Mouse (Mus musculus): ENCODE measurements around the gene Slc16a6. TPM values are rescaled to one million over a fixed set of nuclear protein-coding genes. Genes with fewer than 3 reads are reported as not detected.

The Slc16a6 gene
- total and polyA plus RNA-seq, 2 experiments from 2014 or later = 8.7 to 11.2 TPM

DNA sequence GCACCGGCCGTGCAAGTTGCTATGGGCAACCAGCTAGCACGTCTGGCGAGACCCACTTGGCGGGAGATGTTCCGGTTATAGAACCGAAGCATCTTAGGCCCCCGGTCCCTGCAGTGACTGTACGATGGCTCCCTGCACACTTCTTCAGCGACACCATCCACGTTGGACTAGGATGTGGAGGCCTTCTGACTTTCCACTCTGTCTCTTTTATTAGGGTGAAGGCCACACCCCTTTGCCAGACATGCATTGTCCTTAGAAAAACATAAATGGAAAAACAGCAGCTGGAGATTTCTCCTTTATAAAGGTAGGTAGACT, 47.2 kb downstream of the Slc16a6 start:
- no peaks in the 10 kb centered on the region for H3K9me3 ChIP-seq (ENCODE audit: low read length)
- TF ChIP-seq CTCF (IDR thresholded peaks at IDR 0.05; ENCODE audit: low read depth) = no peak
- peak overlapping the region; percentile 86 for H3K27ac ChIP-seq
- H3K4me2 ChIP-seq (ENCODE audit: low read depth, low read length) = peak overlapping the region; percentile 75
- peak overlapping the region; percentile 74 for H3K9ac ChIP-seq (replicated peaks; ENCODE audit: low read length)
- peaks cover 9% of the 10 kb centered on the region; the same call in 1 of the 2 replicates for H3K36me3 ChIP-seq (ENCODE audit: insufficient read depth, low read length)
- H3K4me1 ChIP-seq (ENCODE audit: insufficient read depth, low read length) = peaks cover 4% of the 10 kb centered on the region; the same call in 1 of the 2 replicates
- no peak for DNase-seq (ENCODE audit: low spot score)
- WGBS = 0% methylated on average over 11 of the region's 11 CpGs
- no peaks in the 10 kb centered on the region for H3K27me3 ChIP-seq (ENCODE audit: insufficient read depth, low read length)
- peak overlapping the region; percentile 65 for H3K4me3 ChIP-seq (ENCODE audit: low read length)
- no peak for ATAC-seq

- H3K9ac ChIP-seq (replicated peaks; ENCODE audit: low read length) = peak within 1 kb of the TSS; percentile 74
- under 1% methylated on average over 64 of the region's 65 CpGs for WGBS
- peak; percentile 96 for ATAC-seq
- H3K36me3 ChIP-seq (ENCODE audit: insufficient read depth, low read length) = peaks cover 9% of the 10 kb centered on the region; the same call in 1 of the 2 replicates
- peaks cover 4% of the 10 kb centered on the region; the same call in 1 of the 2 replicates for H3K4me1 ChIP-seq (ENCODE audit: insufficient read depth, low read length)
- H3K27me3 ChIP-seq (ENCODE audit: insufficient read depth, low read length) = no peaks in the 10 kb centered on the region
- H3K27ac ChIP-seq = peak within 1 kb of the TSS; percentile 86
- no peaks in the 10 kb centered on the region for H3K9me3 ChIP-seq (ENCODE audit: low read length)
- peak within 1 kb of the TSS; percentile 75 for H3K4me2 ChIP-seq (ENCODE audit: low read depth, low read length)
- peak; percentile 81 for TF ChIP-seq CTCF (IDR thresholded peaks at IDR 0.05; ENCODE audit: low read depth)
- DNase-seq (ENCODE audit: low spot score) = peak; percentile 99
- H3K4me3 ChIP-seq (ENCODE audit: low read length) = peak within 1 kb of the TSS; percentile 65
These were observed 47.8 kb downstream of the Slc16a6 start, which contains the start of gene Amz2 for GRCm38 (mm10) chr11:109425392-109426271. Gene Amz2, plus strand, starts transcription at chr11:109425946.

- WGBS = 69% methylated on average over 1 of the region's 1 CpGs
- DNase-seq (ENCODE audit: low spot score) = no peak
- Histone ChIP-seq H3K9me3 (ENCODE audit: low read length) (no peaks in the 10 kb centered on the region), H3K4me2 (ENCODE audit: low read depth, low read length) (no peak overlapping the region), H3K4me3 (ENCODE audit: low read length) (no peak overlapping the region), H3K4me1 (ENCODE audit: insufficient read depth, low read length) (peaks cover 4% of the 10 kb centered on the region; the same call in 1 of the 2 replicates), H3K27ac (no peak overlapping the region), H3K9ac (replicated peaks; ENCODE audit: low read length) (no peak overlapping the region), H3K27me3 (ENCODE audit: insufficient read depth, low read length) (no peaks in the 10 kb centered on the region), H3K36me3 (ENCODE audit: insufficient read depth, low read length) (no peaks in the 10 kb centered on the region)
- TF ChIP-seq CTCF (IDR thresholded peaks at IDR 0.05; ENCODE audit: low read depth) = no peak
- no peak for ATAC-seq
These were observed 50.1 kb downstream of the Slc16a6 start for GRCm38 (mm10) chr11:109423294-109423693.

DNA sequence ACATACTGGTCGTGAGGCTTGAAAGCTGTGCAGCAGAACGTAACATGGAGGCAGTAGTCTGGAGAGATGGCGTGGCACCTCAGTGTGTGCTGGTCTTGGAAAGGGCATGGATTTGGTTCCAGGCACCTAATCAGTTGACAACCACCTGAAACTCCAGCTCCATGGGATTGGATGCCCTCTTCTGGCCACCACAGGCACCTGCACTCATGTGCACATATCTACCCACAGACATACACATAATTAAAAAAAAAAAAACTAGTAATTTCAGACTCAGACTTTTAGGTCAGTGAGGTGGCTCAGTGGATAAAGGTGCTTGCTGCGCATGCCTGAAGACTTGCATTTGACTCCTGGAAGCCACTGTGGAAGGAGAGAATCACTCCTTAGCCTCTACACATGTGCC, 51.1 kb downstream of the Slc16a6 start:
- no peaks in the 10 kb centered on the region for H3K27me3 ChIP-seq (ENCODE audit: insufficient read depth, low read length)
- H3K9ac ChIP-seq (replicated peaks; ENCODE audit: low read length) = no peak overlapping the region
- no peak for TF ChIP-seq CTCF (IDR thresholded peaks at IDR 0.05; ENCODE audit: low read depth)
- no peak for ATAC-seq
- no peaks in the 10 kb centered on the region for H3K9me3 ChIP-seq (ENCODE audit: low read length)
- no peaks in the 10 kb centered on the region for H3K36me3 ChIP-seq (ENCODE audit: insufficient read depth, low read length)
- no peak overlapping the region for H3K4me3 ChIP-seq (ENCODE audit: low read length)
- no peak overlapping the region for H3K27ac ChIP-seq
- peaks cover 4% of the 10 kb centered on the region; the same call in 1 of the 2 replicates for H3K4me1 ChIP-seq (ENCODE audit: insufficient read depth, low read length)
- no peak overlapping the region for H3K4me2 ChIP-seq (ENCODE audit: low read depth, low read length)
- 96% methylated on average over 4 of the region's 4 CpGs for WGBS
- no peak for DNase-seq (ENCODE audit: low spot score)

DNA sequence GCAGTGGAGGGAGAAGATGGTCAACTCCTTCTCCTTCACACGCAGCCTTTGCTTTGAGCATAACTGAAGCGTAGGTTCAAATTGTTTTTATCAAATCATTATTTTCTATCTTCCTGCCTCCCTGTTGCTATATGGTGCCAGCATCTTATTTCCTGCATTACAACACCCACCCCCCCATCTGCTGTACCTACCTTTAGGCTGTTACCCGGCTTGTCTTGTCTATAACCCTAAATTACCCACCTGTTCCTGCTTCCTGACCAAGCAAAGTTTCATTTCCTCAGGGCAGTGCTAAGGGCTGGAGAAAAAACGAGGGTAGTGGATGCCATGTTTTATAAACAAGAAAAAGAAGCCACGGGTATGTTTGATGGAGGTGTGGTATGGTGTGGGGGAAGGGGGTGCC, 52.2 kb downstream of the Slc16a6 start:
- H3K4me1 ChIP-seq (ENCODE audit: insufficient read depth, low read length) = no peaks in the 10 kb centered on the region
- no peak for ATAC-seq
- no peaks in the 10 kb centered on the region for H3K27me3 ChIP-seq (ENCODE audit: insufficient read depth, low read length)
- no peak overlapping the region for H3K4me2 ChIP-seq (ENCODE audit: low read depth, low read length)
- H3K9me3 ChIP-seq (ENCODE audit: low read length) = no peaks in the 10 kb centered on the region
- no peaks in the 10 kb centered on the region for H3K36me3 ChIP-seq (ENCODE audit: insufficient read depth, low read length)
- no peak for TF ChIP-seq CTCF (IDR thresholded peaks at IDR 0.05; ENCODE audit: low read depth)
- 81% methylated on average over 5 of the region's 5 CpGs for WGBS
- H3K9ac ChIP-seq (replicated peaks; ENCODE audit: low read length) = no peak overlapping the region
- no peak overlapping the region for H3K27ac ChIP-seq
- no peak overlapping the region for H3K4me3 ChIP-seq (ENCODE audit: low read length)
- no peak for DNase-seq (ENCODE audit: low spot score)

DNA sequence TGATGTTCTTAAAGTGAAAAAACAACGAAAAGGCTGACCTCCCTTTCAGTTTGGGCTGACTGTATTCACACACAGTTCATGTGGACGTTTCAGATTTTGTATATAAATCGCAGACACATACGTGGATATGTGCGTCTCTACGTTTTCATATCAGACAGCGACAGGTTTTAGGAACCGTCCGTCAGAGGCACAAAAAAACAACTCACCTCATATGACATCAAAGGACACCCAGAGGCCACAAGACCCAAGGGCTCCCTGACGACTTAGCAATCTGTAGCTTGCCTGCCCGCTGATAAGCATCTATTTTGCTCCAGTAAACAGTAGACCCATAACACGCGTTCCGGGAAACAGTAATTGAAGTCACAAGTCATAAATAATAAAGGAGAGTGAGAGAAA, 52.8 kb downstream of the Slc16a6 start:
- no peak overlapping the region for H3K9ac ChIP-seq (replicated peaks; ENCODE audit: low read length)
- 85% methylated on average over 14 of the region's 14 CpGs for WGBS
- ATAC-seq (no peak), DNase-seq (ENCODE audit: low spot score) (no peak)
- no peak overlapping the region for H3K27ac ChIP-seq
- no peaks in the 10 kb centered on the region for H3K9me3 ChIP-seq (ENCODE audit: low read length)
- H3K36me3 ChIP-seq (ENCODE audit: insufficient read depth, low read length) = no peaks in the 10 kb centered on the region
- no peaks in the 10 kb centered on the region for H3K4me1 ChIP-seq (ENCODE audit: insufficient read depth, low read length)
- no peak overlapping the region for H3K4me3 ChIP-seq (ENCODE audit: low read length)
- no peak for TF ChIP-seq CTCF (IDR thresholded peaks at IDR 0.05; ENCODE audit: low read depth)
- no peak overlapping the region for H3K4me2 ChIP-seq (ENCODE audit: low read depth, low read length)
- H3K27me3 ChIP-seq (ENCODE audit: insufficient read depth, low read length) = no peaks in the 10 kb centered on the region
